Mouse (Mus musculus) brown adipose tissue, adult 24 weeks (tissue): ENCODE results near the gene Prtg. TPM values are rescaled to one million over a fixed set of nuclear protein-coding genes. Genes with fewer than 3 reads are reported as not detected.

ENCODE experiments used
- H3K27ac ChIP-seq: fragments of 200-500 bp; replicated peaks from 2 replicates; pipeline ENCODE4 v1.5.1; 2012; ENCODE audit warnings: low read depth, mild to moderate bottlenecking, low read length
- H3K4me1 ChIP-seq: fragments of 200-500 bp; 2 replicates; pipeline ENCODE4 v1.6.1; 2012; ENCODE audit warnings: low read length, mixed read lengths; ENCODE audit not compliant: control insufficient read depth, insufficient read depth, insufficient read length
- H3K4me3 ChIP-seq: fragments of 200-500 bp; 2 replicates; pipeline ENCODE4 v1.5.1; 2012; ENCODE audit warnings: low read depth, mild to moderate bottlenecking, low read length, moderate library complexity; ENCODE audit not compliant: insufficient read depth
- polyA plus RNA-seq: library from polyadenylated mRNA; stranded (reverse); fragments of >200 nt; gene quantifications from 2 replicates; pipeline ENCODE4 v1.2.4, GENCODE M21; 2012; ENCODE audit not compliant: missing spikeins, insufficient read depth, insufficient read length

Prtg gene
- polyA plus RNA-seq, result 0.13 TPM in 1 of 2 replicates, not detected in the other

- Histone ChIP-seq H3K4me1 (no peaks in the 10 kb centered on the region), H3K27ac (no peak within 1 kb of the TSS), H3K4me3 (peak within 1 kb of the TSS; percentile 65)
Observed at GRCm38 (mm10) chr9:72806731-72807419, at the start of gene Prtg. Gene Prtg, plus strand, starts transcription at chr9:72806874.

- no peak overlapping the region for H3K27ac ChIP-seq
- H3K4me3 ChIP-seq, result no peak overlapping the region
- no peaks in the 10 kb centered on the region for H3K4me1 ChIP-seq
Observed at GRCm38 (mm10) chr9:72757143-72757542, 49.5 kb upstream of the Prtg start.

GRCm38 (mm10) chr9:72758705-72759131 lies 48.0 kb upstream of the Prtg start:
- Histone ChIP-seq H3K4me3 (no peak overlapping the region), H3K27ac (no peak overlapping the region), H3K4me1 (no peaks in the 10 kb centered on the region)

GRCm38 (mm10) chr9:72763050-72763718 lies 43.5 kb upstream of the Prtg start:
- no peak overlapping the region for H3K4me3 ChIP-seq
- no peaks in the 10 kb centered on the region for H3K4me1 ChIP-seq
- H3K27ac ChIP-seq, result no peak overlapping the region

- H3K4me1 ChIP-seq, result no peaks in the 10 kb centered on the region
- H3K4me3 ChIP-seq, result peak overlapping the region; percentile 59
- no peak overlapping the region for H3K27ac ChIP-seq
Observed at GRCm38 (mm10) chr9:72766789-72767349, 39.8 kb upstream of the Prtg start.

- no peak overlapping the region for H3K4me3 ChIP-seq
- no peak overlapping the region for H3K27ac ChIP-seq
- H3K4me1 ChIP-seq, result no peaks in the 10 kb centered on the region
Observed at GRCm38 (mm10) chr9:72775022-72775421, 31.7 kb upstream of the Prtg start.

GRCm38 (mm10) chr9:72779004-72779403 lies 27.7 kb upstream of the Prtg start:
- Histone ChIP-seq H3K4me3 (no peak overlapping the region), H3K27ac (no peak overlapping the region), H3K4me1 (no peaks in the 10 kb centered on the region)

GRCm38 (mm10) chr9:72779733-72780132 lies 26.9 kb upstream of the Prtg start:
- no peak overlapping the region for H3K27ac ChIP-seq
- no peaks in the 10 kb centered on the region for H3K4me1 ChIP-seq
- no peak overlapping the region for H3K4me3 ChIP-seq

GRCm38 (mm10) chr9:72780694-72781093 lies 26.0 kb upstream of the Prtg start:
- Histone ChIP-seq H3K27ac (no peak overlapping the region), H3K4me1 (no peaks in the 10 kb centered on the region), H3K4me3 (no peak overlapping the region)

GRCm38 (mm10) chr9:72781466-72781865 lies 25.2 kb upstream of the Prtg start:
- Histone ChIP-seq H3K4me3 (no peak overlapping the region), H3K4me1 (no peaks in the 10 kb centered on the region), H3K27ac (no peak overlapping the region)

GRCm38 (mm10) chr9:72782121-72782520 lies 24.6 kb upstream of the Prtg start:
- H3K4me1 ChIP-seq, result no peaks in the 10 kb centered on the region
- no peak overlapping the region for H3K27ac ChIP-seq
- no peak overlapping the region for H3K4me3 ChIP-seq

- no peak overlapping the region for H3K27ac ChIP-seq
- H3K4me3 ChIP-seq, result no peak overlapping the region
- H3K4me1 ChIP-seq, result peaks cover 3% of the 10 kb centered on the region
Observed at GRCm38 (mm10) chr9:72787732-72788131, 18.9 kb upstream of the Prtg start.

GRCm38 (mm10) chr9:72790530-72791212 lies 16.0 kb upstream of the Prtg start:
- Histone ChIP-seq H3K4me3 (peak overlapping the region; percentile 49), H3K4me1 (peaks cover 3% of the 10 kb centered on the region), H3K27ac (peak overlapping the region; percentile 90; the same call in 1 of the 2 replicates)

- Histone ChIP-seq H3K4me3 (peak overlapping the region; percentile 49), H3K4me1 (peaks cover 3% of the 10 kb centered on the region), H3K27ac (peak overlapping the region; percentile 90)
Observed at GRCm38 (mm10) chr9:72791213-72791582, 15.5 kb upstream of the Prtg start.

- H3K4me3 ChIP-seq, result peak overlapping the region; percentile 49; the same call in 1 of the 2 replicates
- peak overlapping the region; percentile 93 for H3K27ac ChIP-seq
Observed at GRCm38 (mm10) chr9:72791681-72792080, 15.0 kb upstream of the Prtg start.

More at GRCm38 (mm10) chr9:72791681-72792080, 15.0 kb upstream of the Prtg start:
- H3K4me1 ChIP-seq, result peaks cover 5% of the 10 kb centered on the region
